Mouse (Mus musculus) myocyte (in vitro differentiated cells): ENCODE measurements at regions not wholly inside any gene's neighbourhood (a gene's known extent, or its start where the extent isn't known, plus 50 kb on each side); places are given as distances from the start of the nearest gene placed in this dataset.

Experiments
- H3K27me3 ChIP-seq: one replicate; pipeline ENCODE4 v1.6.1; 2011; ENCODE audit not compliant: control insufficient read depth, insufficient read depth, insufficient read length
- H3K36me3 ChIP-seq: one replicate; pipeline ENCODE4 v1.6.1; 2011; ENCODE audit not compliant: control insufficient read depth, insufficient read depth
- H3K4me2 ChIP-seq: one replicate; pipeline ENCODE4 v1.6.1; 2011; ENCODE audit warnings: low read depth, control low read depth
- H3K4me3 ChIP-seq: one replicate; pipeline ENCODE4 v1.5.1; 2011; ENCODE audit warnings: mild to moderate bottlenecking, control low read depth, moderate library complexity
- H3K79me2 ChIP-seq: one replicate; pipeline ENCODE4 v1.6.1; 2011; ENCODE audit not compliant: control insufficient read depth, insufficient read depth
- H3ac ChIP-seq: one replicate; pipeline ENCODE4 v1.6.1; 2011; ENCODE audit not compliant: control insufficient read depth, insufficient read length
- CEBPB ChIP-seq: IDR thresholded peaks from 2 replicates; pipeline ENCODE4 v1.6.1; 2011; ENCODE audit warnings: mild to moderate bottlenecking, moderate library complexity; ENCODE audit not compliant: poor library complexity, insufficient read depth, severe bottlenecking
- E2F4 ChIP-seq: IDR thresholded peaks from one replicate; pipeline ENCODE4 v1.6.1; 2011; ENCODE audit warnings: mild to moderate bottlenecking, control low read depth, moderate library complexity; ENCODE audit not compliant: insufficient read depth
- MAX ChIP-seq: IDR thresholded peaks from one replicate; pipeline ENCODE4 v1.6.1; 2011; ENCODE audit warnings: low read depth, mild to moderate bottlenecking, control low read depth
- MYOD1 ChIP-seq, 3 experiments: IDR thresholded peaks; one replicate each; pipeline ENCODE4 v1.6.1; 2011; ENCODE audit warnings: control low read depth in 2 of 3, low read depth in 2 of 3, mild to moderate bottlenecking in 2 of 3, moderate library complexity in 1 of 3; ENCODE audit not compliant: insufficient read length in 2 of 3, control insufficient read depth in 1 of 3
- MYOG ChIP-seq, 3 experiments: IDR thresholded peaks; one replicate each; pipeline ENCODE4 v1.6.1; 2011; ENCODE audit warnings: control low read depth in 2 of 3, low read depth in 2 of 3, mild to moderate bottlenecking in 2 of 3; ENCODE audit not compliant: insufficient read length in 2 of 3, control insufficient read depth in 1 of 3, insufficient read depth in 1 of 3
- POLR2A ChIP-seq: IDR thresholded peaks from one replicate; pipeline ENCODE4 v1.6.1; 2011; ENCODE audit warnings: low read depth, mild to moderate bottlenecking, control low read depth, moderate library complexity; ENCODE audit not compliant: insufficient read length
- POLR2AphosphoS2 ChIP-seq: IDR thresholded peaks from one replicate; pipeline ENCODE4 v1.6.1; 2011; ENCODE audit warnings: low read depth, control low read depth; ENCODE audit not compliant: insufficient read length
- REST ChIP-seq: IDR thresholded peaks from one replicate; pipeline ENCODE4 v1.6.1; 2011; ENCODE audit warnings: mild to moderate bottlenecking, control low read depth, moderate library complexity; ENCODE audit not compliant: insufficient read depth, insufficient read length
- SRF ChIP-seq: IDR thresholded peaks from one replicate; pipeline ENCODE4 v1.6.1; 2011; ENCODE audit warnings: low read depth; ENCODE audit not compliant: control insufficient read depth, insufficient read length
- TCF12 ChIP-seq: IDR thresholded peaks from one replicate; pipeline ENCODE4 v1.6.1; 2011; ENCODE audit warnings: mild to moderate bottlenecking, control low read depth; ENCODE audit not compliant: poor library complexity, insufficient read depth, severe bottlenecking
- TCF3 ChIP-seq: IDR thresholded peaks from one replicate; pipeline ENCODE4 v1.6.1; 2011; ENCODE audit warnings: low read depth, control low read depth; ENCODE audit not compliant: insufficient read length
- USF1 ChIP-seq: IDR thresholded peaks from one replicate; pipeline ENCODE4 v1.6.1; 2011; ENCODE audit warnings: low read depth, mild to moderate bottlenecking, control low read depth, moderate library complexity

- no peak overlapping the region for H3ac ChIP-seq
- TF ChIP-seq TCF12 (no peak), E2F4 (no peak), CEBPB (no peak), MYOD1 (IDR thresholded peaks at IDR 0.05; ENCODE audit: control insufficient read depth in 1 of 3, insufficient read length in 2 of 3, low read depth in 2 of 3) (no peak), POLR2A (no peak), TCF3 (no peak), SRF (no peak)
Observed at GRCm38 (mm10) chr11:17764146-17764545, 189.5 kb downstream of the Etaa1 start.

GRCm38 (mm10) chr11:17768345-17768759 lies 185.3 kb downstream of the Etaa1 start:
- Histone ChIP-seq H3K36me3 (no peaks in the 10 kb centered on the region), H3K79me2 (no peaks in the 10 kb centered on the region), H3K4me2 (no peak overlapping the region), H3K27me3 (no peaks in the 10 kb centered on the region), H3ac (no peak overlapping the region), H3K4me3 (no peak overlapping the region)
- TF ChIP-seq POLR2AphosphoS2 (no peak), TCF3 (no peak), USF1 (no peak), MYOG (IDR thresholded peaks at IDR 0.05; ENCODE audit: control insufficient read depth in 1 of 3, insufficient read depth in 1 of 3, insufficient read length in 2 of 3, low read depth in 2 of 3) (no peak), POLR2A (no peak), E2F4 (no peak), TCF12 (no peak), MYOD1 (IDR thresholded peaks at IDR 0.05; ENCODE audit: control insufficient read depth in 1 of 3, insufficient read length in 2 of 3, low read depth in 2 of 3) (no peak), CEBPB (no peak), REST (no peak), SRF (no peak), MAX (no peak)

More at GRCm38 (mm10) chr11:17764146-17764545, 189.5 kb downstream of the Etaa1 start:
- H3K27me3 ChIP-seq, result no peaks in the 10 kb centered on the region
- no peaks in the 10 kb centered on the region for H3K79me2 ChIP-seq
- H3K4me3 ChIP-seq, result no peak overlapping the region
- no peaks in the 10 kb centered on the region for H3K36me3 ChIP-seq
- H3K4me2 ChIP-seq, result no peak overlapping the region

GRCm38 (mm10) chr11:17768837-17769466 lies 184.7 kb downstream of the Etaa1 start:
- no peaks in the 10 kb centered on the region for H3K27me3 ChIP-seq
- TF ChIP-seq TCF12 (no peak), USF1 (no peak), CEBPB (no peak), POLR2AphosphoS2 (no peak), POLR2A (no peak), REST (no peak)

GRCm38 (mm10) chr11:17797632-17798031 lies 156.0 kb downstream of the Etaa1 start:
- H3ac ChIP-seq, result no peak overlapping the region
- no peaks in the 10 kb centered on the region for H3K79me2 ChIP-seq
- no peaks in the 10 kb centered on the region for H3K27me3 ChIP-seq
- H3K4me2 ChIP-seq, result no peak overlapping the region
- no peaks in the 10 kb centered on the region for H3K36me3 ChIP-seq
- no peak overlapping the region for H3K4me3 ChIP-seq
- no peak for TF ChIP-seq POLR2A
- TF ChIP-seq MAX, result no peak
- TF ChIP-seq TCF3, result no peak
- TF ChIP-seq USF1, result no peak
- TF ChIP-seq CEBPB, result no peak
- TF ChIP-seq TCF12, result no peak
- TF ChIP-seq SRF, result no peak
- no peak for TF ChIP-seq REST

More at GRCm38 (mm10) chr11:17768837-17769466, 184.7 kb downstream of the Etaa1 start:
- H3K79me2 ChIP-seq, result no peaks in the 10 kb centered on the region
- H3K4me3 ChIP-seq, result no peak overlapping the region
- no peak overlapping the region for H3ac ChIP-seq
- no peaks in the 10 kb centered on the region for H3K36me3 ChIP-seq
- H3K4me2 ChIP-seq, result no peak overlapping the region

- Histone ChIP-seq H3ac (no peak overlapping the region), H3K4me2 (no peak overlapping the region), H3K27me3 (no peaks in the 10 kb centered on the region), H3K36me3 (no peaks in the 10 kb centered on the region), H3K4me3 (no peak overlapping the region), H3K79me2 (no peaks in the 10 kb centered on the region)
- TF ChIP-seq REST (no peak), MYOD1 (IDR thresholded peaks at IDR 0.05; ENCODE audit: control insufficient read depth in 1 of 3, insufficient read length in 2 of 3, low read depth in 2 of 3) (no peak), CEBPB (no peak), USF1 (no peak), TCF3 (no peak), E2F4 (no peak), SRF (no peak), MYOG (IDR thresholded peaks at IDR 0.05; ENCODE audit: control insufficient read depth in 1 of 3, insufficient read depth in 1 of 3, insufficient read length in 2 of 3, low read depth in 2 of 3) (no peak), MAX (no peak), TCF12 (no peak), POLR2AphosphoS2 (no peak)
Observed at GRCm38 (mm10) chr11:17807851-17808250, 145.8 kb downstream of the Etaa1 start.
